Mouse (Mus musculus) ES-Bruce4 (cell line): ENCODE measurements around the gene Kansl1l.

Experiments
- CTCF ChIP-seq: IDR thresholded peaks from one replicate; pipeline ENCODE4 v1.8.1; 2011; ENCODE audit warnings: low read depth, low read length
- POLR2A ChIP-seq: IDR thresholded peaks from one replicate; pipeline ENCODE4 v1.8.1; 2011; ENCODE audit warnings: low read length; ENCODE audit not compliant: insufficient read depth

DNA sequence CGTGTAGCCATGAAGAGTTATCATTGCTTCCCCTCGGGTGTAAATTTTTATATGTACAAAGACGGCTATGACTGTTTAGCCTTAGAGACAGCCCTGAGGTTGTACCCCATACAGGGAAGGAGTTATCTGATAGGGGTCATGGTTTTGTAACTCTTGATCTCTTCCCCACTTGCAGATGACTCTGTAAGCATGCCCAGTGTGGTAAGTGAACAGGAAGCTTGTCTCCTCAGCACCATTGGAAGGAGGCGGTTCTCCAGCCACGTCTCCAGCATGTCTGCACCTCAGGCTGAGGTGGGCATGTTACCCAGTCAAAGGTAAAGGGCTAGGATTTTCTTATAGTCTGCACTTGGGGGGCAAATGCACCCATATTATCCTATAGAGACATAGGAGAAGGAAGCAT lies 134.4 kb downstream of the Kansl1l start:
- TF ChIP-seq CTCF (no peak), POLR2A (no peak)
